Mouse (Mus musculus): ENCODE measurements at regions not wholly inside any gene's neighbourhood (a gene's known extent, or its start where the extent isn't known, plus 50 kb on each side); places are given as distances from the start of the nearest gene placed in this dataset.
"Not testable (repeated sequence)": the region's sequence is repeated elsewhere in the genome, so short reads cannot be mapped to it uniquely, and the experiment has no call there.

DNA sequence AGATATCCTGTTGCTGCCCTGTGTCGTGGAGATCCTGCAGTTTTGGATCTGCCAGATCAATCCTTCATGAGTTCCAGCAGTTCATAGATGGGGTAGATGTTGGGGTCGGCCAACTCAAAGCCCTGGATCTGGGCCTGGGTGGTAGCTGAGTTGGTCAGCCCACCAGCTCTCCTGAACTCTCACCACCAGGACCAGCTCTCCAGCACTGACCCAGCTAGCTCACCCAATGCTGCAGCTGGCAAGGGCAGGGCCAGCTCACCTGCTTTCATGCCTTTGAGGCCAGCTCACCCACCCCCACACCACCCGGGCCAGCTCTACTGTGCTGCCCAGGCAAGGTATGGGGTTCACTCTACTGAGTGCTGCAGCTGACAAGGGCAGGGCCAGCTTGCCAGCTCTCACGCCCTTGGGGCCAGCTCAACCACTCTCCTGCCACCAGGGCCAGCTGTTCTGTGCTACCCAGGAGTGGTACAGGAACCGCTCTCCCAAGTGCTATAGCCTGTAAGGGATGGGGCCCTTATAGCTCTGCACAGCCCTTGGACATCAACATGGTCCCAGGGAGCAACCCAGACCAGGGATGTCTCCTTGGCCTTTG is 109.7 kb upstream of the Abca1 start:
- DNase-seq = no peak
- intact Hi-C loops (cut with DNase I) = no loop called here

DNA sequence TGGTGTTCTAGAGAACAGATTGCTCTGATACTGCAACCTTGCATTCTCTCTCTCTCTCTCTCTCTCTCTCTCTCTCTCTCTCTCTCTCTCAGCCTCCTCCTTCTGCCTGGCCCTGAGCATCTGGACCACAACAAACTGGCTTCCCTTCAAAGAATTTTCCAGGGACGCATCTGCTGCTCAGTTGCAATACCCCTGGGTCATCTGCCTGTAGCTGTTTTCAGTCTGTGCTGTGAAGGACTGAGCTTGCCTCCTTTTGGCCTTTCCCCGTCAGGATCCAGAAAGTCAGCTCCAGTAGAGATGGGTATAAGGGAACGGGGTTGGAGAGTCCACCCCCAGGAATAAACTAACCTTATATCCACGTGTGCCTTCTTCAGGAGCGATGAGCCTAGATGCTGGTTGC is 105.2 kb upstream of the Abca1 start:
- intact Hi-C loops (cut with DNase I) = loop anchor here (5.0 kb wide), 1 partner anchor 48 kb away; no protein-coding TSS in a partner anchor
- DNase-seq = no peak

DNA sequence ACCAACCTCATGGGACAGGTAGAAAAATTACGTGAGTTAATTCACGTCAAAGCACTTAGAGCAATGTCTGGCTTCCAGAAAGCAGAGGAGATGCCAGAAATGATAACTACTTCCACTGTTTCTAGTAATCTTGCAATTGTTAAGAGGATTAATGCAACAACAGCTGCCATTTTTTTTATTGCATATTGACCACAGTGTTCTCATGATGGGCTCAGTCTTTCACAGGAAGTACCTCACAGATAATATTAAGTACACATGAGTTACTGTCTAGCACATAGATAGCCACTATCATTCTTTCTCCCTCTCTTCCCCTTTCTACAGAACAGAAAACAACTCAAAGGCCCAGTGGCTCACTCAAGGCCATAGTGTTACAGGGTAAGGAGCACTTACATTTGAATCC is 104.8 kb upstream of the Abca1 start:
- no peak for DNase-seq
- intact Hi-C loops (cut with DNase I) = loop anchor here (5.0 kb wide), 1 partner anchor 47 kb away; no protein-coding TSS in a partner anchor

DNA sequence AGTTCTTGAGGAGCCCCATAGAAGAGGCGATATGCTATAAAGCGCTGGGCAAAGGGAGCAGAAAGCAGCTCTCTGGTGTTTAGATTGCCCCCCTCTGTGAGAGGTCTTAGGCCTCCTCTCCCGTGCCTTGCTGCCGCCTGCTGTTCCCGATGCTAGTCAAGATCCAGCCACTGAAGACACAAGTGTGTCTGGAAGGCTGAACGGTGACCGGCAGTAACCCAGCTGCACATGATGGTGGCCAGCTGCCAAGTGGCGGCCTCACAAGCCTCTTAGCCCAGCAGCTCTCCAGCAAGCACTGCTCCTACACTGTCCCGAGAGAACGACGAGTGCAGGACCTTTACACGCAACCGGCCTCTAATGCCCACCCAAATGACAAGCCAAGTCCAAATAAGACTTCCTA is 104.1 kb upstream of the Abca1 start:
- DNase-seq = peak; percentile 87 to 90
- intact Hi-C loops (cut with DNase I) = loop anchor here (5.0 kb wide), 1 partner anchor 46 kb away; no protein-coding TSS in a partner anchor

DNA sequence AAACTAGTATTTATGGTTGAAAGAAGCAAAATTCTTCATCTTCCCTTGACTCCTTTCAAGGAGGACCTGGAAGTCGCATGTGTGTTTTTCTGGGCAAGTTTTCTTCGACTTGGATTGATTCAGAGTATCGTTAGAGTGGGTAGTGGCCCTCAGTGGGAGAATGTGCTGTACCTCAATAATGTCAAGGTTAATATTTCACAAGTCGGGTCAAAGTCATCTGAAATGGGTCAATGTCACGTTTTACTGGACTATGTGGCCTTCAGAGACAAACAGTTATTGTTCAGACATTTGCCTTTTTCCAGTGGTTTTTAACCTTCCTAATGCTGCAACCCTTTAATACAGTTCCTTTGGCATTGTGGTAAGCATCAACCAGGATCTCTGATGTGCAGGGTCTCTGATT is 102.8 kb upstream of the Abca1 start:
- no peak for DNase-seq
- intact Hi-C loops (cut with DNase I) = loop anchor here (5.0 kb wide), 1 partner anchor 45 kb away; no protein-coding TSS in a partner anchor

DNA sequence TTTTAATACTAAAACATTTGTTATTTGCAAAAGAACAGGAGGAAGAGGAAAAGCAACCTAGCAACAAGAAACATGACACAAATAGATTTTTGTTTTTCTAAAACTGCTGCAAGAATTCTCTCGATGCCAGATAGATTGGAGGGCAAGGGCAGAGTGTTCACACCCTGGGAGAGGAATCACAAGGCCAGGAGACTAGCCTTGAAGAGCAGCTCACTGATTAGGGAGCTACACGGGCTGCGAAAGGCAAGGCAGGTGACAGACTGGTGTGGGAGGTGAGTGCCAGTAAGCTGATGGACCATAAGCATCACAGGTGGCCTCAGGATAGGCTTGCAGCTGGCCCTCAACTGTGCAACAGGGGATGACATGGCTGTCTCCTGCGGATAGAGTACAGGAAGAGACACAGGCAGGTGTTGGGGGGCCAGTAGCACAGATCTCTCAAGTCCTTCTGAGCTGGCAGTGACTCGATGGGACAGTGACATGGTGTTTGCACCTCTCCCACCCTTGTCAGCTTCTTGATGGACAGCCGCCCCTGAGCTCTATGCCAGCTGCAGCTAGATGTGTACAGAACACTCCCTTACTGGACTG is 102.0 kb upstream of the Abca1 start:
- no peak for DNase-seq
- intact Hi-C loops (cut with DNase I) = loop anchor here (5.0 kb wide), 1 partner anchor 44 kb away; no protein-coding TSS in a partner anchor

DNA sequence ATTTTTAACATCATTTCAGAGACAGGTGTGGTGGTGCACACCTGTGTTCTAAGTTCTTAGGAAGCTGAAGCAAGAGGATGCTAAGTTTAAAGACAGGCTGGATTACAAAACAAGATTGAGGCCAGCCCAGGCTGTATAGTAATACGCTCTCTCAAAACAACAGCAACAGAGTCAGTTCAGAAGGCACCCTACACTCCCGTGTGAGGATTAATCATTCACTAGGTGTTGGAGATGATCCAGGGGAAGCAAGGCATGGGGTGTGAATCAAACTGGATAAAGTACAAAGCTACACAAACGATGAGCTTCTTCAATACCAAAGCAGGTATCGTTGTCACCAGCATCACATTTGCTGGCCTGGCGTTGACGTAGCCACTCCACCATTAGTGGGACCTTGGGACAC is 99.3 kb upstream of the Abca1 start:
- DNase-seq = no peak
- intact Hi-C loops (cut with DNase I) = no loop called here

DNA sequence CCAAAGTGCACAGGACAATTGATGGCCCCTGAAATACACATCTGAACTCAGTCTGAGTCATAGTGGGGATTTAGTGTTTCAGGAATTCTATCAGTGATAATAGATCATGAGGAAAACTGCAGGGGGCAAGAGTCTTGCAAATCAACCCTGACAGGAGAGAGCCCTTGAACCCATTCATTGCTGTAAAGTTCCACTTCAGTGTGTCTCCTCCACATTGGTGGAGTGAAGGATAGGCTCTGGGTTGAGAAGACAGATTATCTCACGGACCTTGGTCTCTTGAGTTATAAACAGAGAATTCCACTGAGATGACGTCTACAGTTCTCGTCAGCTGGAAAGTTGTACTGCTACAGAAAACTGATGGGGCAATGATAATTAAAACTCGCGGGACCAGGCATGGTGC is 97.3 kb upstream of the Abca1 start:
- intact Hi-C loops (cut with DNase I) = no loop called here
- DNase-seq = no peak

DNA sequence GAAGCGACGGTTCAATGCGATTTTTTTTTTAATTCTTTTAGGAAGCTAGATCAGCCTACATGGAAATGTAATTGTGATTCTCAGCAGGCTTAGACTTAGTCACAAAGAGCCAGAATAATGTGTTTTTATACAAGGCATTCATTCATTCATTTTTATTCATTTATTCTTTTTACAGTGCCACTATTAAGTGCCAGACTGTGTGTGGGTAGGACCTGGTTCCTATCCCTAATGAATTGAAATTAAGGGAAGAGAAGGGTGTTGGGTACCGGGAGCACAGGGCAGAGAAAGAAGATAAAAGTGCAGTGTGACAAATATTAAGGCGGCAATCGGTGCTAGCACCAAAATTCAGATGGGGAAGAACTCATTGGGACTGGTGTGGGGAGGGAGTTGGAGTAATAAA is 94.8 kb upstream of the Abca1 start:
- intact Hi-C loops (cut with DNase I) = no loop called here
- DNase-seq = no peak

DNA sequence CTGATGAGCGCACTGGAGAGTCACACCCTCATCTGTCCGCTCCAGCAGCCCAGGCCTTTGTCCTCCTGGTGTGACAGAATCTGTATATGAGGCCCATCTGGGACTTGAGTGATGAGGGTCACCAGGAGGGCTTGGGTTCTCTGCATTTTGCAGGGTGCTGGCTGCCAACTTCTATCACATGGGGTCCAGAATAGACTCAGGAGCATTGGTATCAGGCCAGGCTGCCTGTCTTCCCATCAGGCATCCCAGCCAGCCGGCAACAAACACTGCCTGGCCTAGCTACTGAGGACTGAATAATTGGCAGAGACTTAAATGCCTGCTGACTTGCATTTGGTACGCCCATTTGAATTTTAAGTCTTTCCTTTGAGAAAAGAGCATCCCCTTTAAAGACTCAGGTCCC is 94.0 kb upstream of the Abca1 start:
- intact Hi-C loops (cut with DNase I) = no loop called here

DNA sequence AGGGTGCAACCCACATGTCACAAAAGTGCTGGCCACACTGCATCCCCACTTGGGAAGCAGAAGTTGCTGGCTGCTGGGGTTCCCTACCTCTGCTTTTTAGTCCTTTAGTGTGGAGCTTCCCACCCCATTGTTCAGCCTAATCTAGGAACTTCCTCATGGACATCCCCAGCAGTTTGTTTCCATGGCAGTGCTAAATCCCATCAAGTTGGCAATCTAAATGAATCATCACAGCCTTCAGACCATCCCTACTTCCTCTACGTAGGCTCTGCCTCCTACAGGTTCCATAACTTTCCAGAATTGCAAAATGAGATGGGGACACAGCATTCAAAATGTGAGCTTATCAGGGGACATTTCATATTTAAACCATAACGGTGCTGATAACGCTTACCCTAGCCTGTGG is 90.6 kb upstream of the Abca1 start:
- no peak for DNase-seq
- intact Hi-C loops (cut with DNase I) = no loop called here

More for the DNA sequence above, 94.0 kb upstream of the Abca1 start:
- no peak for DNase-seq

DNA sequence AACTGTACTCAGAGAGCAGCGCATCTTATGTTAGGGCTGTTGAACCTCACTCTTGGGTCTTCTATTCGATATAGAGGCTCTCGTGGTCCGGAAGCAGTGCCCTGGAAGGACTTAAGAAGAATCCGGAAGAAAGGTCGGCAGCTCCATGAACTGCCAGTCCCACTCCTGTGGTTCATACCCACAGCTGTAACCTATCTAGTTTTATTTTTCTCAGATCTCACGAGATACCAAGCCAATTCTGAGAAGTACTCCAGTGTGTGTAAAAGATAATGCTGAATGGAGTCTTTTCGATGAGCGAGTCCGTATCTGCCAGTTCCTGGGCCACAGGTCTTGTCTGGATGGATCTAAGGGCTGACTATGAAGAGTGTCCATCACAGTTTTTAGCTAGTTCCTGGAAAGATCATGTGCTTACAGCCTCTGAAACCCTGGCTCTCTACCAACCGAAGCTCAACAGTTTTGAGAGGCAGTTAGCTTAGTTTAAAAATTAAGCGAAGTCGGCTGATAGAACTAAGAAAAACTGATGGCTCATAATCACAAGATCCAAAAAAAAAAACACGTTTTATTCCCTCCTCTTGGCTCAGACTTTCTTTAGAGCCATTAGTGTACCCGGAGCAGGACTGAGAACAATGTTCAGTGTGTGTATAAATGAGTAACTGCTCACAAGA is 86.5 kb upstream of the Abca1 start:
- intact Hi-C loops (cut with DNase I) = no loop called here

DNA sequence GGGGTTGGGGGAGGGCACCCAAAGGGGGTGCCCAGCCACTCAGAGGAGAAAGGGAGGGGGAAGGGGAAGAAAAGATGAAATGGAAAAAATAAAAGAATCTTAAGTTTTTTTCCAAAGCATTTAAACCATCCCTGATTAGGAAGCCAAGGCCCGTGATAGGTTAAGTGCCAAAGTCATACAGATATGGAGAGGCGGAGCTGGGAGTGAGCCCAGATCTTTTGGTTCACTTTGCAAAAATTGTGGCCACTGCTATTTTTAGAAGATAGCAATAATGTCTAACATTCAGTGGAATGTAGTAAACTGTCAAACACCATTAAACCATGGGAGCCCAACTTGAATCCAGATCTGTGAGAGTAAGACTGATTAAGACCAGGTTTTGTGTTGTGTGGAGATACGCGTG is 85.9 kb upstream of the Abca1 start:
- intact Hi-C loops (cut with DNase I) = no loop called here
- DNase-seq = no peak

More for the DNA sequence above, 86.5 kb upstream of the Abca1 start:
- DNase-seq = no peak

DNA sequence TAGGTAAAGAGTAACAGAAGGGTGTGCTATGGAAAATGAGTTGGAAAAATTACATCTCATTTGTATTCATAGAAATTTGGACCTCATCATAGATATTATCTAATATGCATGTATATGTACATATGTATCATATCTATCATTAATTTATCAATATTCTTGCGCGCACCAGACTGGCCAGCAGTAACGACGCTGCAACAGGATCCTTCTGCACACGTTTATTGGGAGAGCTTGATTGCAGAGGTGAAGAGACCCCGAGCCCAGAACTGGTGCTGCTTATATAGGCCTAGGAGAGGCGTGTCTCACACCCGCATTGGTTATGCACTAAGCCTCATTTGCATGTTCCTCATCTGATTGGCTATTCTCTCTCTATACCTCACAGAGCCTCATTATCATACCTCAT is 83.8 kb upstream of the Abca1 start:
- intact Hi-C loops (cut with DNase I) = not testable (repeated sequence)

DNA sequence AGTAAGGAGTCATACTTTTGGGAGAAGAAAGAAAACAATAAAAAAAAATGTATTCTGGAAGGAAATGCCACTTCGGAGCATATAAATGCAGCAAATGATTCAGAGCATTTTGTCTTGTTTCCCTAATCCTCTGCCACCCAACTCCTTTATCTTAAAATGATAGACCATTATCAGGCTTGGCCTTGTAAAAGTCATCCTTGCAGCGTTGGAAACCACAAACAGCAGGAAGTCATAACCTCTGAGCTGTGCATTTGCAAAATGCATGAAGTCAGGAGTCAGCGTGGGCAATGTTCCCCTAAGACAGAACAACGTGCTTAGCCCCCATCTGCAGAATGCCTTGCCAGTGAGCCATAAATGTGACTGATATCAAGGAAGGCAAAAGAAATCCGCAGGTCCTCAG is 80.2 kb upstream of the Abca1 start:
- intact Hi-C loops (cut with DNase I) = no loop called here
- no peak for DNase-seq

More for the DNA sequence above, 83.8 kb upstream of the Abca1 start:
- DNase-seq = not testable (repeated sequence)

DNA sequence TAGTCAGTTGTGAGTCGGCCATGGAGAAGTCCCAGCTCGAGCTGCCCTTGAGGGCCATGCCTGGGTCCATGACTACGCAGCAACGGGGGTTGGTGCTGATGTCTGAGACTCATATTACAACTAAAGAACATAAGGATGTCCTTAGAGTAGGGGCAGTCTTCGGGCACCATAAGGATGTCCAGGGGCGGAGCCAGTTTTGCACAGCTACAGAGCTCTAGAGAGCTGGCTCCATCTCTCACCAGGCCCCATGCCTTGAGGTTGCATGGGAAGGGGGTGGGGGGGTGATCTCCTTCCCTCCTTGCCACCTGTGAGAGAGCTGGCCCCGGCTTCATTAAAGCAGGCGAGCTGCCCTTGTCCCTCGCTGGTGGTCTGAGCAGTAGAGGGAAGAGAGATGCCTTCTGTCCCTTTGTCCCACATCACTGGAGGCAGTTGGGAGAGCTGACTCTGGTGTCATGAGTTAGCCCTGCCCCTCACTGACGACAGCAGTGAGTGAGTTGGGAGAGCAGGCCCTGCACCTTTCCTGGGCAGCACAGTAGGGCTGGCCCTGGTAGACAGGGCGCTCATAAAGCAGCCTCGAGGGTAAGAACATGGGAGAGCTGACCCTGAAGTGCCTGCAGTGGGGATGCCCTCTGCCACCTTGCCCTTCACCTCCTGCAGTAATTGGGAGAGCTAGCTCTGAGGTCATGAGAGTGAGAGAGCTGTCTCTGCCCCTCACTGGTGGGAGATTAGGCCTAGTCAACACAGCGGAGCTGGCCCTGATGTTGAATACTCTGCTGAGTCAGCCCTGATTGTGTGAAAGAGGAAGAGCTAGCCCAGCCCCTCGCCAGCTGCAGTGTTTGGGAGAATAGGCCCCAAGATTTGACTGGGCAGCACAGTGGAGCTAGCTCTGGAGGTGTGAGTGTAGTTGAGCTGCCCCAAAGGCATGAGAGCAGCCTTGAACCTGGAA is 78.9 kb upstream of the Abca1 start:
- DNase-seq = no peak

DNA sequence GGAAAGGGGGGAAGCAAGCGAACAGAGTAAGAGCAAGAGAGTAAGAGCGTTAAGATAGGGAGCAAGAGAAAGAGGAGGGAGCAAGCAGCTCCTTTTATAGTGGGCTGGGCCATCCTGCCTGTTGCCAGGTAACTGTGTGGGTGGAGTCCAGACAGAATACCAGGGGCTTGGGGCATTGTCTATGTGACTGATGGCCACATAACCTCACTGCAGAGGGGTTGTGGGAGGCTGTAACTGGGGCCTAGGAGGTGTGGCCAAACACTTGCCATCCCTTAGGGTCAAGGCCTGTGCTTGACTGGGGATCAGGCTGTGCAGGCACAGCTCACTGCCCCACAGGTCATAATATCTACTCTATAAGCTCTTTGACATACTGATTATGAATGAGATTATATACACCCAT is 76.2 kb upstream of the Abca1 start:
- intact Hi-C loops (cut with DNase I) = no loop called here
- DNase-seq = no peak

More for the DNA sequence above, 78.9 kb upstream of the Abca1 start:
- intact Hi-C loops (cut with DNase I) = no loop called here

DNA sequence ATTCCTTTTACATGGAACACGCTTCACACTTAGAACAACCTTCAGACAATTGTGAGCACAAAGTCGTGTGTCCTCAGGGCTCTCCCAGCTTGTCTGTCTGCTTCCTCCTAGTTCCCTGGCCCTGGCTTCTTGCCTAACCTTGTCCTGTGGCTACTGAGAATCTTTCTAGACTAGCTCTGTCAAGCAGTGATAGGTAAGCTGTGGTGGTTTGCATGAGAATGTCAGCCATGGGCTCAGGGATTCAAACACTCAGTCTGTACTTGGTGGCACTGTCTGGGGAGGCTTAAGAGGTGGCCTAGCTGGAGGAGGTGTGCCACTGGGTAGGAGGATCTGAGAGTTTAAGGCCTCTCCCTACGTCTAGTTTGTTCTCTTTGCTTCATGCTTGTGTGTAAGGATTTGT is 72.7 kb upstream of the Abca1 start:
- intact Hi-C loops (cut with DNase I) = no loop called here
- DNase-seq = no peak

DNA sequence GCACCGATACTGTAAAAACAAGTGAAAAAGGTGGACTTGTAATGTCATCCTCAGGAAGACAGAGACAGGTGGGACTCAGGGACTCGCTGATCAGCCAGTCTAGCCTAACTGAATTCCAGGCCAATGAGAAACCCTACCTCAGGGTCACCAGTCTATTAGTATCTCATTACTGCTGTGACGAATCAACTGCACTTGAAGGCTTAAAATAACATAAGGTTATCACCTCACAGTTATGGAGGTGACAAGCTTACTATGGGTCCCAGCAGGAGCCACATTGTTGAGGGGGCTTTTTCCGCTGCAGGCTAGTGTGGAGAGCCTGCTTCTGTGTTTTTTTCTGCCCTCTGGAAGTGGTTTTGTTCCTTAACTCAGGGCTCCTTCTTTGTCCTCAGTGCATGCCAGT is 72.2 kb upstream of the Abca1 start:
- intact Hi-C loops (cut with DNase I) = no loop called here
- no peak for DNase-seq

DNA sequence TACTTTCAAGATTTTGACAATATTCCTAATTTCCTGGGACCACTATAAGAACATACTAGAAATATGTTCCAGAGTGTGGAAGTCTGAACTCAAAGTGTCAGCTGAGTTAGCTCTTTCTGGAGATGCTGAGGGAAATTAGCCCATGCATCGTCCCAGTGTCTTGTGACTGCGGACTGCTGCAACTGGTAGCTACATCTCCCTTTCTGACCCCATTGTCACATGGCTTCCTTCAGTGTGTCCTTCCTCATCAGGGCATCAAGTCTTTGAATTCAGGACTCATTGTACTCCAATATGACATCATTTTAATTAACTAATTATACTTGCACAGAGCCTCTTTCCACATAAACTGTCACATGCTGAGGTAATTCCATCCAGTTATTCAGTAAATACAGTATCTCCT is 71.4 kb upstream of the Abca1 start:
- no peak for DNase-seq
- intact Hi-C loops (cut with DNase I) = no loop called here

DNA sequence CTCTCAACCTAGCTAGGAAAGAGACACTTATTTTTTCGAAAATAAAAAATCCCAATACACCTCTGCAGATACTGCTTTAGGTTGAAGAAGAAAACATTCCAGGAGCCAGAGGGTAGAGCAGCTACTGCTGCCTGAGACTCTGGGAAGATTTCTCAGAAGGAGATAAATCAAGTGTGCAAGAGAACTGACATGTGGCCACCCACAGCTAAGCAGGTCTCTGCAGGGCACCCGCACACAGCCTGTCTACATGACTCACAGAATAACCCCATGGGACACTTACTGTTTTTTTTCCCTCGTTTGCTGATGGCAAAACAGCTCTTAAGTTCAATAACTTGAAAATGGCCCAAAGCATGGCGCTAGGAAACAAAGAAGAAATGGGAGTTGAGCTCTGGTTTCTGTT is 68.7 kb upstream of the Abca1 start:
- intact Hi-C loops (cut with DNase I) = no loop called here
- DNase-seq = no peak

Measured in gastrocnemius, postnatal 36 days (tissue).